Mouse (Mus musculus) cerebellum, adult 11 months (tissue): ENCODE data around the gene Osgep.
A peak's percentile ranks its signal among the peaks of the same experiment; 100 is the strongest.
"Not testable (repeated sequence)": the region's sequence is repeated elsewhere in the genome, so short reads cannot be mapped to it uniquely, and the experiment has no call there.

Source experiments
- DNase-seq: peaks from one replicate; pipeline ENCODE4 v3.0.0; 2022

The Osgep gene

DNA sequence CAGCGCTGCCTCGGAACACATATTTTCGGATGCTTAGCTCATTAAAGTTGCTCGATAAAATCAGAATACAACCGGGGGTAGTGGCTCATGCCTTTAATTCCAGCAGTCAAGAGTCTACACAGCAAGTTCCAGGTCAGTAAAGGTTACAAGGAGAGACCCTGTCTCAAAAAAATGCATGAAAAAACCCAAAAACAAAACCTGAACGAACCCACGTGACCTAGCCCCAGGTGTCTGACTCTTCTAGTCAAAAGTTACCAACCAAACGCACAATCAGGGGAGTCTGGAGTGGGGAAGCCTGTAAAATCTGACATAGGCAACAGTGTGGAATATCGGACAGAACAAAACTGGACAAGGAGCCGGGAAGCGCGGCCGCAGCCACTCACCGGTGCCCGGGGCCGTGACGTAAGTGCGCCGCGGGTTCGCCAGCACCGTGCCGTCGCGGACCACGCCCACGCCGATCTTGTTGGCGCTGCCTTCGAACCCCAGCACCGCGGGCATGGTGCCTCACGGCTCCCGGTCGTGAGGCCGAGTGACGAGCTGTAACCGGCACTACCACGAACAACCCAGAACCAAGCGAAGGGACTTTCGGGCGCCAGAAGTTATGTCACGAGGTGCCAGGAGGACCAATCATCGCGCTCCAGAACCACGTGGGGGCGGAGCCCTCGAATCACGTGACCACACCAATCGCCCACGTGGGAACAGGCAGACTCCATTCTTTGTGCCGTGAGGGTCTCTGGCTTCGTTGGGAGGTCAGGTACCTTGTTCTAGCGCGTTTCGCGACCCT is at the start of gene Osgep, which contains the start of gene Apex1:
Gene Osgep (minus strand): TSS at position 613 of the 784 bp plus-strand sequence.
Gene Apex1 (plus strand): TSS at position 688 of the 784 bp plus-strand sequence.
- peak; percentile 95 for DNase-seq

DNA sequence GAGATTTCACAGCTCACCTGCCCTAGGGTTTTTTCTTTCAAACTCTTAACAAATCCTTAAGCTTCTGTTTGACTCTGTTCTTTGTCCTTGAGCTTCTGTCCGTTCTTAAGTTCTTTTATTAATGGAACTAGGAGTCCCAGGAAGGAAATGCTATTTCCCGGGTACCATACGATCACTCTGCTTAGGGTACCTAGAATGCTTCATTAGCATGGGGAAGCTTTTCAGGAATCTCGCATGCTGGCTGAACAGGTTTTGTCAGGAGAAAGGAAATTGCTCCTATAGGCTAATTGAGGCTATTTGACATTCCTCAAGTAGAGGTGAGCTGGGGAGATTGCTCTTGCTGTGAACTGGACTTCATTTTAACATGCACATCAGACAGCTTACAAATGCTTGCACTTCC is 49.0 kb upstream of the Osgep start:
- DNase-seq, result no peak

DNA sequence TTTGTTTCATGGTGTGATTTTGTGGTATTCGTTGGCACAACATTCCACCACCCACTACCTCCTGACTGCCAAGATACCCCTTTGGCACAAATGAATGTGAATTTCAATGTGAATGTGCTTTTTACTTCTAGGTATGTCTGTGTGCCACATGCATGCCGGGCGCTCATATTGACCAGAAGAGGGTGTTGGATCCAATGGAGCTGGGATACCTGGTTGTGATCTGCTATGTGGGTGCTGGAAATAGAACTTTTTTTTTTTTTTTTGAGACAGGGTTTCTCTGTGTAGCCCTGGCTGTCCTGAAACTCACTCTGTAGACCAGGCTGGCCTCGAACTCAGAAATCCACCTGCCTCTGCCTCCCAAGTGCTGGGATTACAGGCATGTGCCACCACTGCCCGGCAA is 48.4 kb upstream of the Osgep start:
- DNase-seq, result not testable (repeated sequence)

DNA sequence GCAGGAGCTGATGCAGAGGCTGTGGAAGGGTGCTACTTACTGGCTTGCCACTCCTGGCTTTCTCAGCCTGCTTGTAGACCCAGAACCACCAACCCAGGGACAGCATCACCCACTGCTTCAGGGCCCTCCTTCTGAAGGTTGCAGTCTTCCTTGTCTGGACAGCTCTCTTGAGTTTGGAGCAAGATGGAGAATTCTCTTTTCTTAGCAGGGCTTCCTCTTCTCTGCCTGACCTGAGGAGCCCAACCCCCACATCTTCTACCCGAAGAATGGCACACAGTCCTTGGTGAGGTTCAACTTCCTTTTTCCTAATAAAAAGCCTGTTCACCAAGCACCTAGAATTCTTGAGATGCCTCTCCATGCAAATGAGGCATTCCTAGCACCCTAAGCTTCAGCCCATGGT is 46.1 kb upstream of the Osgep start:
- no peak for DNase-seq

DNA sequence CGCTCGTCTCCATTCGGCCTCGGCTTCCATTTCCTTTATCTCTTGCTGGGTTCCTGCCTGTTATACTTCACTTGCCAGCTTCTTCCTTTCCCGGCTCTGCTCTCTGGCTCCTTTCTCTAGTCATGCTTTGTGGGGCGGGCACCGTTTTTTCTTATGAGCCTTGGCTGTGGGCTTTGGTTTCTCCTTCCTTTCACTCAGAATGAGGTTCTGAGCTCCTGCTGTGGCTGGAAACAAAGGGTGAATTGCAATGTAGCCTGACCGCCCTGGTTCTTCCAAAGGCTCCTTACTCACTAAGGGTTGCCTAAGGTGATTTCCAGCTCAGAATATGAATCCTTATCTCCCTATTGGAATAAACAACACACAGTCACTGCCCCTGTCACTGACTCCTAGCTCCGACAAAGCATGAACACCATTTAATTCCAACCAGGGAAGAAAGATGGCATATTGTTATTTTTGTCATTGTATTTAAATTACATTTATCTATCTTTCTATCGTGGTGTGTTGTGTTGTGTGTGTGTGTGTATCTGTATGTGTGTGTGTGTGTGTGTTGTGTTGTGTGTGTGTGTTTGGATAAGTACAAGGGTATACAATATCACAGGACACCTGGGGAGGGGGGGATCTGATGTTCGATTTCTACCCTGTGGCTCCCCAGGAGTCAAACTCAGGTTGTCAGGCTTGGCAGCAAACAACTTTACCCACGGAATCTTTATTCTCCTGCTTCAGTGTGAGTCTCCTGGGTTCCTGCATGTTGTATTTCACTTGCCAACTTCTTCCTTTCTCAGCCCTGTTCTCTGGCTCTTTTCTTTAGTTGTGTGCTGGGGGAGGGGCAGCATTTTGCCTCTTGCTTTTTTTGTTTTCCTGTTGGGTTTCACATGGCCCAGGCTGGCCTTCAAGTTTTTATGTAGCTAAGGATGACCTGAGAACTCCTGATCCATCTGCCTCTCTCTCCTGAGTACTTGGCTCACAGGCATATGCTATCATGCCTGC is 45.2 kb upstream of the Osgep start:
- peak; percentile 12 for DNase-seq

DNA sequence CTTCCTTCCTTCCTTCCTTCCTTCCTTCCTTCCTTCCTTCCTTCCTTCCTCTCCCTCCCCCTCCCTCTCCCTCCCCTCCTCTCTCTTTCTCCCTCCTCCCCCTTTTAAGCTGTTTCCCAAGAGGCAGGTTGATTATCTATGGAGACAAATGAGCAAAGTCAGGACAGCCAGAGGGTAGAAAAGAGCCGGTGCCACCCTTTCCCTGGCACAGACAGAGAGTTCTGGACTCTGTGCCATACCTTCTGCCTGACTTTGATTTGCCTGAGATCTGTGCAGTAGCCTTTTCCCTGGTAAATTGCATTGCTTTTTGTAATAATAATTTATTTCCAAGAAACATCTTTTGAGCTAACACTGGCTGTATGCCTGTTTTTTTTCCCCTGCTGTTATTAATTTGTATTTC is 44.3 kb upstream of the Osgep start:
- DNase-seq, result no peak

DNA sequence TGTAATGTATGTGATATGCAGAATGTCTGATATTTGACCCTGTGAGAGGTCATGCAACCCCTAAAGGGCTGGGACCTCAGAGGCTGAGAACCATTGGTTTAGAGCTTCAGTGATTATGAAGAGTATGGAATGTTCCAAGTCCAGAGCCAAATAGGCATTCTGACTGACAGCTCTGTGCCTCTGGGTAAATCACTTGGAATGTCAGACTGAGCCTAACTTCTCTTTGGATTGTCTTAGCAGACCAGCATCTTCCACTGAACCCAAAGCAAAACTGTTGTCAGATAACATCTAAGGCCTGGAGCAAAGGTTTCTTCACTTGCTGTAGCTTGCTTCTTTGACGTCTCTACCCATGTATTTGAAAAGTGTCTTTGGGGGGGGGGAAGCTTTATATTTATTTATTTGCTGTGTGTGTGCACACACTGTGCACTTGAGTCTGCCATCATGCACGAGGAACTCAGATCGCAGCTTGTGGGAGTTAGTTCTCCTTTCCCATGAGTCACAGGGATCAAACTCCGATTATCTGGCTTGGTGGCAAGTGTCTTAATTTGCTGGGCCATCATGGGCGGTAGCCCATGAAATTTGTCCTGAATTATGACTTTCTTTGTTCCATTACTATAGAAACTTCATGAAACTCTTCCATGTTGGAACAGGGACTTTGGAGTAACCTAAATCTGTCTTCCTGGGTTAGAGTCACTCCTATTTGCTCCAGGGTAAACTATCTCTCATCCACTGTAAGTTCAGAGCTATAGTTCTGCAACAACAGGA is 43.7 kb upstream of the Osgep start:
- DNase-seq, result no peak

DNA sequence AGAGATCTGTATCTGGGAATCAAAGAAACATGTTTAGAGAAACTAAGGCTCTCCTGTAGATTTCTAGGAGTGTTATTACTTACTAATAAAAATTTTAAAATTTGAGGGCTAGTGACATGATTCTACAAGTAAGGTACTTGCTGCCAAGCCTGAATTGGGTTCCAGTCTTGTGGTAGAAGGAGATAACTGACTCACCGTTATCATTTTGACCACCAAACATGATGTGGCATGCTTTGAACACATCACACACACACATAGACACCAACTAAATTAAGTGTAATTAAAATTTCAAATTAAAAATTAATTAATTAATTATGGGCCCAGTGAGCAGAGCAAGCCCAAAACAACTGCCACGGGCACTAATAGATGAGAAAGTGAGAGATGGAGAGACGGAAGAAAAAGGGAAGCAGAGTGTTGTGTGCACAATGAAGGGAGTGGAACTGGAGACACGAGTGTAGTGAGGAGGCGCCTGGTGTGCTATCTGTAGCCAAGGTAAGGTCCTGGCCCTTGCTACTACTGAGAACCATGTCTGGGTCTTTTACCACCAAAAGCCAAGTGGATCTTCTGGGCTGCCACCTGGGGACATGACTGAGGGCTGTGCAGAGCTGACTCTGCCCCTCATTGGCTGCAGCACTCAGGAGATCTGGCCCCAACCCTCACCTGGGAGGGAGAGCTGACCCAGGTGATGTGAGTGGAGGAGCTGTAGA is 33.7 kb upstream of the Osgep start:
- DNase-seq, result not testable (repeated sequence)

DNA sequence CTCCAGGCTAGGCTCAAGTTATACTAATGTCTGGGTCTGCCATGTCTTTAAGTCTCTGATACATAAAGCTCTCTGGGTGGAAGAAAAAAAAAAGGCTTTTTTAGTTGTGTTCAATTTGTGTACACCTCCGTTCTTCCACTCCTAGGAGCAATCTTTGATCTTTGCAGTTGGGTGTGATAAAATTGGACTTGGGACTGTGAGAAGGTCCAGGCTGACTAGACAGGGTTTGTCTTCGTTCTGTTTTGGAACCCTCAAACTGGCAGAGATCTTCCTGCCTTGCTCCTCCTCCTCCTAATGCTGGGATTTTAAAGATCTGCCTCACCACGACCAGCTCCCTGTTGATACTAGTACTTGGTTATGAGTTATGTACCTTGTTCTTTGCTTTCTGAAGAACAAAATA is 32.5 kb upstream of the Osgep start:
- DNase-seq, result not testable (repeated sequence)

DNA sequence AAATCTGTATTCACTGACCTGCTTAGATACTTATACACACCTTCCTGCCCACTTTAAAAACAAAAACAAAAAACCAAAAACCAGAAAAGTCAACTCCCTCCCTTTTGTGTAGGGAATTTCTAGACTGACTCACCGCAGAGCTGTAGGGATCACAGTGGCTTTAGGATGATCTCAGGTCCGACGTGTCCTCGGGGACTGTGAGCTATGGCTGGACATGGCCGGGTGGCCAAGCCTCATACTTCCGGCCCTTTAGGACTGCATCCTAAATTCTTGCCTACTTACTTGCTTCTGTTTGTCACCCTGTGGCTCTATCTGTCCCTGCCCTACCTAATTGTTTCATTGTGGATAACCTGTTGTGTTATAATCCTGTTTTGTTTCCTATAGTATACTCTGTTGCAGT is 32.0 kb upstream of the Osgep start:
- DNase-seq, result not testable (repeated sequence)

DNA sequence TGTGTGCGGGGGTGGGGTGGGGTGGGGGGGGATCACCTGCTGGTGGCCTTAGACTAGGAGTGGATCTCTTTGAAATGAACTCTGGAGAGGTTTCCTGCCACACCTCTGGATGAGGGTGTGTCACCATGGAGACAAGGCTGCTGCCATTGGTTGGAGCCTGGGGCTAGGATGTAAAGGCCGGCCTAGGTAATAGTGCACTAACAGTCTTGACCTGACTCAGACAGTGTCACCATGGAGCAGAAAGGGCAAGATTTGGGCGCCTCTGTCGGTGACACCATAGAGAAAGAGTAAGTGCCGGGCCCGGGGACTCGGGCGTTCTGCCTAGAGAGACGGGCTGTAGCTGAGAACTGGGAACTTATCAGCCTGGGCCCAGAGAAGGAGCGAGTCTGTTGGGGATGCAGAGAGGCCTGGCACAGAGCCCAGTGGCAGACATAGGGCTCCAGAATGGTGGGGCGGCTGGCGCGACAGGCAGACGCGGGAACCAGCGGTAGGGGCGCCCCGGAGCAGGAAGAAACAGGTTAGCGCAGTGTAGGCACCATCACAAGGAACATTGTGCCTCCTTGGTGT is 31.3 kb upstream of the Osgep start, which contains the start of gene Pnp2:
Gene Pnp2 (plus strand): TSS at position 51 of the 567 bp plus-strand sequence.
- DNase-seq, result peak; percentile 51

DNA sequence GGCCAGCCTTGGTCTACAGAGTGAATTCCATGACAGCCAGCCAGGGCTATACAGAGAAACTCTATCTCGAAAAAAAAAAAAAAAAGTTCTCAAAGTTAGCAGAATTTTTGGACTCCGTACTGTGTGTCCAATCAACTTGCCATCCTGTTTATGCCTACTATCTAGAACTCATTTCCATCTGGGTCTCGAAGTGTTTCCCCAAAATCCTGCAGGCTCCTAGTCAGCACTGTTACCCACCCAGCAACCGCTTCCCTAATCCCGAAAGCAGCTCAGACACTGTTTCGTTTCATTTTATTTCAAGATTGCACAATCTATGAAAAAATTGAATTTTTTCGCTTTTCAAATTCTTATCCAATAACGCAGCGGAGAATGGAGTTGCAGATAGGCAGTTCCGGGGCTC is 30.8 kb upstream of the Osgep start:
- DNase-seq, result no peak

DNA sequence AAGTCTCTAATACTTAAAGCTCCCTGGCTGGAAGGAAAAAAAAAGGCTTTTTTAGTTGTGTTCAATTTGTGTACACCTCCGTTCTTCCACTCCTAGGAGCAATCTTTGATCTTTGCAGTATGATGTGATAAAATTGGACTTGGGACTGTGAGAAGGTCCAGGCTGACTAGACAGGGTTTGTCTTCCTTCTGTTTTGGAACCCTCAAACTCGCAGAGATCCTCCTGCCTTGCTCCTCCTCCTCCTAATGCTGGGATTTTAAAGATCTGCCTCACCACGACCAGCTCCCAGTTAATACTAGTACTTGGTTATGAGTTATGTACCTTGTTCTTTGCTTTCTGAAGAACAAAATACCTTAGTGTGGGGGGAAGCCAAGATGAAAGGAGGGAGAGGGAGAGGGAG is 20.8 kb upstream of the Osgep start:
- not testable (repeated sequence) for DNase-seq

DNA sequence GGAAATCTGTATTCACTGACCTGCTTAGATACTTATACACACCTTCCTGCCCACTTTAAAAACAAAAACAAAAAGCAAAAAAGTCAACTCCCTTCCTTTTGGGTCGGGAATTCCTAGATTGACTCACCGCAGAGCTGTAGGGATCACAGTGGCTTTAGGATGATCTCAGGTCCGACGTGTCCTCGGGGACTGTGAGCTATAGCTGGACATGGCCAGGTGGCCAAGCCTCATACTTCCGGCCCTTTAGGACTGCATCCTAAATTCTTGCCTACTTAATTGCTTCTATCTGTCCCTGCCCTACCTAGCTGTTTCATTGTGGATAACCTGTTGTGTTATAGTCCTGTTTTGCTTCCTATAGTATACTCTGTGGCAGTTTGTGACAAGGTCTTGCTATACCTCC is 20.4 kb upstream of the Osgep start:
- not testable (repeated sequence) for DNase-seq

DNA sequence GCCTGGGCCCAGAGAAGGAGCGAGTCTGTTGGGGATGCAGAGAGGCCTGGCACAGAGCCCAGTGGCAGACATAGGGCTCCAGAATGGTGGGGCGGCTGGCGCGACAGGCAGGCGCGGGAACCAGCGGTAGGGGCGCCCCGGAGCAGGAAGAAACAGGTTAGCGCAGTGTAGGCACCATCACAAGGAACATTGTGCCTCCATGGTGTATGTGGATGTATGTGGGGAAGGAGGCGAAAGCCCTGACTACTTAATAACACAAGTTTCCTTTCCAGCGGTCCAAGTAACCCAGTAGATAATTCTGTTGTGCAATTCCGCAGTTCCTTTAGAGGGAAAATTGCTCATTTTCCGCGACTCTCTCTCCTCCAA is 20.0 kb upstream of the Osgep start:
- DNase-seq, result not testable (repeated sequence)

DNA sequence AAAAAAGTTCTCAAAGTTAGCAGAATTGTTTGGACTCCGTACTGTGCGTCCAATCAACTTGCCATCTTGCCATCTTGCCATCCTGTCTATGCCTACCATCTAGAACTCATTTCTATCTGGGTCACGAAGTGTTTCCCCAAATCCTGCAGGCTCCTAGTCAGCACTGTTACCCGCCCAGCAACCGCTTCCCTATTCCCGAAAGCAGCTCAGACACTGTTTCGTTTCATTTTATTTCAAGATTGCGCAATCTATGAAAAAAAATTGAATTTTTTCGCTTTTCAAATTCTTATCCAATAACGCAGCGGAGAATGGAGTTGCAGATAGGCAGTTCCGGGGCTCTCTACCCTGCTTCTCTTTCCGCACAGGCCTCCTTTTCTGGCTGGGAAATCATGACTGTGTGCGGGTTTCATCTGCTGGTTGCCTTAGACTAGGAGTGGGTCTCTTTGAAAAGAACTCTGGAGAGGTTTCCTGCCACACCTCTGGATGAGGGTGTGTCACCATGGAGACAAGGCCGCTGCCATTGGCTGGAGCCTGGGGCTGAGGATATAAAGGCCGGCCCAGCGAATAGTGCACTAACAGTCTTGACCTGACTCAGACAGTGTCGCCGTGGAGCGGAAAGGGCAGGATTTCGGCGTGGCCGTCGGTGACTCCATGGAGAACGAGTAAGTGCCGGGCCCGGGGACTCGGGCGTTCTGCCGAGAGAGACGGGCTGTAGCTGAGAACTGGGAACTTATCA is 19.4 kb upstream of the Osgep start, which contains the start of gene Gm49342:
Gene Gm49342 (plus strand): TSS at position 586 of the 736 bp plus-strand sequence.
- peak; percentile 87 for DNase-seq

DNA sequence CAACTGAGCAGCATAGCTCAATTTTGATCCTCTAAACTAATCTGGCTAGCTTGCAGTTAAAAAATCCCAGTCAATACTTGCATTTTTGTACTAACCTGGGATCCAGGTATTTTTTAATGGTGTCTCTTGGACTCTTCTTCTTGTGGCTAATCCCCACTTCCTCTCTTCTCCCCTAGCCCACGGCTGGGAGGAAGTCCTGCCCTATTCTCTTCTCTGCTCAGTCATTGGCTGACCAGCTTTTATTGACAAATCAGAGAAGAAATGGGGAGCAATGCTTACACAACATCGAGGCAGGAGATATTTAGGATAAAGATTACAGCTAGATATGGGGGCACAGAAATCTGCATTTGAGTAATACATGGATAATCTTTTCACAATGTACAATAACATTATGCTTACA is 14.2 kb upstream of the Osgep start:
- DNase-seq, result no peak

DNA sequence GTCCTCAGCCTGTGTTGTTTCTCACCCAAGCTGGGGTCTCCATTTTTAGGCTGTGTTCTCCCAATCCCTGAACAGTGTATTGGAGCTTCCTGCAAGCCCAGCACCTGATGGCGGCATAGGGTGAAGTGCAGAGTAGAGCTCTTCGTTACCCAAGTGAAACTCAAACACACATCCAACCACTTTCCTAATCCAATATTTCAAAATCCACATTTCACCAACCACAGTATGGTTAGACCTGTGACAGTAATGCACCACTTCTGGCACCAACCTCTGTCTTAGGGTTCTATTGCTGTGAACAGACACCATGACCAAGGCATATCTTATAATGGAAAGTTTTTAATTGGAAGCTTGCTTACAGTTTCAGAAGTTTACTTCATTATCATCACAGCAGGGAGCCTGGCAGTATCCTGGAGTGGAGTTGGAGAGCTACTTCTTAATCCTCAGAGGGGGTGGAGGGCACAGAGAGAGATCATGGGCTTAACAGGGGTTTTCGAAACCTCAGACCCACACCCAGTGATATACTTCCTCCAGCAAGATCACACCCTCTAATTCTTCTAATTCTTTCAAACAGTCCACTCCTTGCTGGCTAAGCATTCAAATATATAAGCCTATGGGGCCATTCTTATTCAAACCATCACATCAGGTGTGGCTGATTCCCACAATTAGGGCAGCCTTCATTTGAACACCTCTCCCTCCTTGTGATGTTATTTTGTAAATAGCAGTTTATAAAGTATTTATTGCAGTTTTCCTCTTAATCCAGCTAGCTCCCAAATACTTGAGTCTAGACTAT is 13.6 kb upstream of the Osgep start:
- DNase-seq, result no peak

DNA sequence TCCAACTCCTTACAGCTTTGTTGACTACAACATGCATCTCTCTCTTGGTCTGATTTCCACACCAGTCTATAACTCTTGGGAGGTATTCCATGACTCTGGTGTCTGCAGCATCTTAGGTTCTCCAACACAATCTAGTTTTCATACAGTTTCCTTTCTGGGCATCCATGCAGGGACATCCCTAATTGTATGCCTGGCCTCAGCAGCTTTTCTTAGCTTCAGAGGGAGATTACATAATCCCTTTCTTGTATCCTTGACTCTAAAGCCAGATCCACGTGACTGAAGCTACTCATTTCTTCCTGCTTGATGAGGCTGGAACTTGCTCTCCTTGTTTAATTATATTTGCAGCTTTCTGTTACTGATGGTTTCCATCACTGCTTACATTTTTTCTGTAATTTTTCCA is 12.0 kb upstream of the Osgep start:
- DNase-seq, result no peak

DNA sequence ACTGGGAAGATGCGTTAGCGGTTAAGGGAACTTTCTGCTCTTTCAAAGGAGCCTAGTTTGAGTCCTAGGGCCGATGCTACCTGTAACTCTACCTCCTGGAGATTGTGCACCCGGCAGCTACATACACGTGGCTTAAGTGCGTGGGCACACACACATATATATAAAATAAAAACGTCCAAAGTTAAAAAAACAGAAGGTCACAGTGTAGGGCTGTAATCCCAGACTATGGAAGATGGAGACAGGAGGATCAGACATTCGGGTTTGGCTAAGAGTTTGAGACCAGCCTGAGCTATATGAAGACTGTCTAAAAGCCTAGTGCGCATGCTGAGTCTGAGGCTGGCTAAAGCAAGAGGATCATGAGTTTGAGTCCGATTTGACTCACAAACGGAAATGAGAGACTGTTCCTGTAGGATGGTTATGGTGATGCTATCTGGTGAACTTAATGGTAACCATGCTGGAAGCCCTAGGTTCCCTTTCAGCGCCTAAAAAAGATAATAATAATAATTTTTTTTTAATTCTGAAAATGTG is 6.9 kb upstream of the Osgep start:
- DNase-seq, result no peak
